Mouse (Mus musculus): Measurements from ENCODE around the gene Hoxa7. TPM values are rescaled to one million over a fixed set of nuclear protein-coding genes. Genes with fewer than 3 reads are reported as not detected.

The Hoxa7 gene
- total RNA-seq, 2 experiments from 2014 or later = 3.8 to 8.4 TPM

- no peak for ATAC-seq (replicated peaks; ENCODE audit: low FRiP score, poor library complexity, severe bottlenecking)
Measured at GRCm38 (mm10) chr6:52241001-52241621, 19.5 kb upstream of the Hoxa7 start.

- no peak for ATAC-seq (replicated peaks; ENCODE audit: low FRiP score, poor library complexity, severe bottlenecking)
Measured at GRCm38 (mm10) chr6:52240389-52241000, 18.8 kb upstream of the Hoxa7 start, which contains the start of gene Hoxa10. Gene Hoxa10, minus strand, starts transcription at chr6:52240854.

GRCm38 (mm10) chr6:52239625-52240388 lies 18.2 kb upstream of the Hoxa7 start:
- no peak for ATAC-seq (replicated peaks; ENCODE audit: low FRiP score, poor library complexity, severe bottlenecking)

GRCm38 (mm10) chr6:52238976-52239375 lies 17.3 kb upstream of the Hoxa7 start:
- no peak for ATAC-seq (replicated peaks; ENCODE audit: low FRiP score, poor library complexity, severe bottlenecking)

GRCm38 (mm10) chr6:52238155-52238545 lies 16.5 kb upstream of the Hoxa7 start:
- ATAC-seq (replicated peaks; ENCODE audit: low FRiP score, poor library complexity, severe bottlenecking) = no peak

GRCm38 (mm10) chr6:52237346-52238154 lies 15.9 kb upstream of the Hoxa7 start:
- no peak for ATAC-seq (replicated peaks; ENCODE audit: low FRiP score, poor library complexity, severe bottlenecking)

GRCm38 (mm10) chr6:52236806-52237205 lies 15.2 kb upstream of the Hoxa7 start:
- ATAC-seq (replicated peaks; ENCODE audit: low FRiP score, poor library complexity, severe bottlenecking) = no peak

GRCm38 (mm10) chr6:52235866-52236265 lies 14.2 kb upstream of the Hoxa7 start:
- no peak for ATAC-seq (replicated peaks; ENCODE audit: low FRiP score, poor library complexity, severe bottlenecking)

GRCm38 (mm10) chr6:52235267-52235666 lies 13.6 kb upstream of the Hoxa7 start:
- no peak for ATAC-seq (replicated peaks; ENCODE audit: low FRiP score, poor library complexity, severe bottlenecking)

GRCm38 (mm10) chr6:52234428-52235140 lies 12.9 kb upstream of the Hoxa7 start:
- no peak for ATAC-seq (replicated peaks; ENCODE audit: low FRiP score, poor library complexity, severe bottlenecking)

- ATAC-seq (replicated peaks; ENCODE audit: low FRiP score, poor library complexity, severe bottlenecking) = no peak
Measured at GRCm38 (mm10) chr6:52233546-52234427, 12.1 kb upstream of the Hoxa7 start.

GRCm38 (mm10) chr6:52232984-52233545 lies 11.4 kb upstream of the Hoxa7 start:
- no peak for ATAC-seq (replicated peaks; ENCODE audit: low FRiP score, poor library complexity, severe bottlenecking)

- ATAC-seq (replicated peaks; ENCODE audit: low FRiP score, poor library complexity, severe bottlenecking) = no peak
Measured at GRCm38 (mm10) chr6:52232568-52232965, 10.9 kb upstream of the Hoxa7 start.

GRCm38 (mm10) chr6:52231885-52232567 lies 10.4 kb upstream of the Hoxa7 start:
- ATAC-seq (replicated peaks; ENCODE audit: low FRiP score, poor library complexity, severe bottlenecking) = no peak

GRCm38 (mm10) chr6:52230516-52231165 lies 9.0 kb upstream of the Hoxa7 start, which contains the start of gene Hoxa9:
Gene Hoxa9, minus strand, starts transcription at chr6:52231089.
- no peak for ATAC-seq (replicated peaks; ENCODE audit: low FRiP score, poor library complexity, severe bottlenecking)

GRCm38 (mm10) chr6:52229558-52230416 lies 8.1 kb upstream of the Hoxa7 start:
- no peak for ATAC-seq (replicated peaks; ENCODE audit: low FRiP score, poor library complexity, severe bottlenecking)

Measured in erythroid progenitor cell, adult 5-6 weeks (primary cell).